Mouse (Mus musculus) G1E-ER4 (cell line): ENCODE measurements around the gene Olfr165. TPM values are rescaled to one million over a fixed set of nuclear protein-coding genes. Genes with fewer than 3 reads are reported as not detected.

Experiments used
- GATA1 ChIP-seq: IDR thresholded peaks from one replicate; pipeline ENCODE4 v1.8.0; 2012; ENCODE audit warnings: low read length, inconsistent platforms
- polyA plus RNA-seq: library from polyadenylated mRNA; stranded (reverse); fragments of >175 nt; gene quantifications from 2 replicates; pipeline ENCODE4 v1.2.3, GENCODE M21; 2012

Gene Olfr165
- polyA plus RNA-seq, result not detected in 2 replicates

DNA sequence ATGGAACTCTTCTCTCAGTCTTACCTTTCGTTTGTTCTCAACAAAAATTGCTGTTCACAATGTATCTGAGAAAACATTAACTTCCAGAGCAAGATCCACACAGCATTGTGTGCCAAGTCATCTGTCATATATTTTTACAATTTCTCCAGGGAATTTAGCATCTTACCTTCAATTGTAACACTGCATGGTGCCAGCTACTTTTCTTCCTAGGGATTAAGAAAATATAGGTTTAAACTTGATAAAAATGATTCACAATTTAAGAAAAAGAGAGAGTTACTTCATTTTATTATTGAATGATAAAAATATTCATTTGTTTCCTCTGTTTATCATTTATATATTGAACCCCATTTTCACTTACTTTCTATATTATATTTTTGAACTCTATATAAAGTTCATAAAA lies at the start of gene Olfr165:
Gene Olfr165, minus strand, starts transcription at position 101 of the 400 bp plus-strand sequence.
- TF ChIP-seq GATA1, result no peak

DNA sequence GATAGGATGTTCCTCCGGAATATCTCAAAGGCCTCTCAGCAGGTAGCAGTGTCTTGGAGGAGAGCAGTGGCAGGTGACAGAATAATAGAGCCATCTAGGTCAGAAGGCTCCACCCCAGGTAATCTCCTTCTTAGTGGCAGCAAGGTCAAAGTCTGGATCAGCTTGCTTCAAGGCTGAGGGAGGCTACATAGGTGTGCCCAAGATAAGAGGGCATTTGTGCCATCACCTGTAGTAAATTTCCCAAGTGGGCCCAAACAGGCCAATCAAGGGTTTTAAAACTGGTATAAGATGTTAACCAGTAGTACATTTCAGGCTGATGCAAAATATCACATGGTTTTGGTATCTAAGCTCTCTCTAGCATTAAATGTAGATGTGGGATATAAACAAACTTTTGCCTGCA lies 41.4 kb upstream of the Olfr165 start:
- no peak for TF ChIP-seq GATA1

DNA sequence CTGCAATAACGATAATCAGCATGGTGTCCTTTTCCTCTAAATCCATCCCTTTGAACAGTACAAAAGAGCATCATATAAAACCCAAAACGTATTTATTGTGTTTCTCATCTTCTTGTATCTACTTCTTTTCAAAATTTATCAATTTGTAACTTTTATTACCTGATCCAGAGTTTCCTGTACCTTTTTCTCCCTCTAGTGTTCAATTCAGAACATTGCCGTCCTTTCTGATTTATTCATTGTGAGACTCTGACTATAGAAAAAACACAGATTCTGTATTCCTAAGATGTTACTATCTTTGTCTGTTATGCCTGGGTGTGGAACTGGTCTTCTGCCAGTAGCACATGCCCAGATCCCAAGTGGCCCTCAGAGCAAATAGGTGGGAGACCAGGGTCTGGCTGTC lies 35.0 kb downstream of the Olfr165 start:
- no peak for TF ChIP-seq GATA1

Other genes starting within 250 kb of the Olfr165 start
- not detected in 2 replicates for gene Olfr164, start 109.1 kb downstream of the Olfr165 start, polyA plus RNA-seq
- gene Olfr166, start 60.6 kb upstream of the Olfr165 start, polyA plus RNA-seq, result not detected in 2 replicates
- not detected in 2 replicates for gene Olfr167, start 99.1 kb upstream of the Olfr165 start, polyA plus RNA-seq
- gene Olfr168, start 112.4 kb upstream of the Olfr165 start, polyA plus RNA-seq, result not detected in 2 replicates
- gene Olfr169, start 148.7 kb upstream of the Olfr165 start, polyA plus RNA-seq, result not detected in 2 replicates
- gene Olfr170, start 188.7 kb upstream of the Olfr165 start, polyA plus RNA-seq, result not detected in 2 replicates
- gene Olfr171, start 206.8 kb upstream of the Olfr165 start, polyA plus RNA-seq, result not detected in 2 replicates